Mouse (Mus musculus) kidney, postnatal 10 days (tissue): ENCODE data around the gene Rplp0.
A peak's percentile ranks its signal among the peaks of the same experiment; 100 is the strongest.

Experiments
- DNase-seq: peaks from one replicate; pipeline ENCODE4 v3.0.0; 2021; ENCODE audit warnings: mixed read lengths

Gene Rplp0

GRCm38 (mm10) chr5:115586166-115586565 is 26.9 kb downstream of the Rplp0 start:
- DNase-seq: no peak

DNA sequence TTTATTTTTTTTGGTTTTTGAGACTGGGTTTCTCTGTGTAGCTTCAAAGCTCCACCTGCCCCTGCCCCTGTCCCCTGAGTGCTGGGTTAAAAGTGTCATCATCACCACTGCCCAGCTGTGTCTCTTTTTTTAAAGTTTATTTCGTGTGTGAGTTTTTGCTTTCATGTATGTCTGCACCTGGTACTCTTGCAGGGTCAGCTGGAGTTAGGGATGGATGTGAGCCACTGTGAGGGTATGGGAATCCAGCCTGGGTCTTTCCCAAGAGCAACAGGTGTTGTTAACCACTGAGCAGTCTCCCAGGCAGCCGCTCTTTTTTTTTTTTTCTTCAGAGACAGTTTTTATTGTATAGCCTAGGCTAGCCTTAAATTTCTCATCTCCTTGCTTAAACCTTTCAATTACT is 27.5 kb downstream of the Rplp0 start:
- no peak for DNase-seq

DNA sequence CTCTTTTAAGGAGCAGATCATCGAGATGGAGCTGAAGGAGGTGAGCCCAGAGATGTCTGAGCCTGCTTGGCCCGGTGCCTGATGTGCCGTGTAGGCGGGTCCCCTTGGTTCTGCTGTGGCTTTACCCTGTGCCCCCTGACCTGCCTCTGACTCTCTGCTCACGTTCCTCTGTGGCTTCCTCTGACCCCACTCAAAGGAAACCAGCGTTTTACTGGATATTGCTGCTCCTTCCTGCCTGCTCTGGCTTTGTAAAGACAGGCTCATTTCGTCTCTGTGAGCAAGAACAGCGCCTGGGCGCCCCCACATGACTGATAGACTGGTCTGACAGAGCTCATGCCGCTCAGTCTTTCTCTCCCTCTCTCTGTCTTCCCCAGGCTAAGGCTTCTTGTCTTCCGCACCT is 31.8 kb downstream of the Rplp0 start:
- peak; percentile 52 for DNase-seq

DNA sequence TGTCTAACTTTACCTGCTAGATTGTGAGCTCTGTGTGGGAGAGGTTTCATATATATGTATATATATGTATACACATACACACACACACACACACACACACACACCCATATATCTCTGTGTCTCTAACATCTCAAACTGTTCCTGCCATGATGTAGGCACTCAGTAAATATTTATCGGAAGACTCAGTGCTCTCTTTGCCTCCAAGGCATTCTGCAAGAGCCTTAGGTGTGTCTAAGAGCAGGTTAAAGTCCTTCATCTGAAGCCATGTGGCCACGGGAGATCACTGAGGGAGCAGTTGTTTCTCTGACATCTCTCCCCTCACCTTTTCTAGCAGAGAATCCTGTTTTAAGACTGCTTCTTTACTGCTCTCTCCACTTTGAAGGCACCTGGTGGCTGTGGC is 32.2 kb downstream of the Rplp0 start:
- DNase-seq: no peak

GRCm38 (mm10) chr5:115603561-115603960 is 44.3 kb downstream of the Rplp0 start:
- no peak for DNase-seq

DNA sequence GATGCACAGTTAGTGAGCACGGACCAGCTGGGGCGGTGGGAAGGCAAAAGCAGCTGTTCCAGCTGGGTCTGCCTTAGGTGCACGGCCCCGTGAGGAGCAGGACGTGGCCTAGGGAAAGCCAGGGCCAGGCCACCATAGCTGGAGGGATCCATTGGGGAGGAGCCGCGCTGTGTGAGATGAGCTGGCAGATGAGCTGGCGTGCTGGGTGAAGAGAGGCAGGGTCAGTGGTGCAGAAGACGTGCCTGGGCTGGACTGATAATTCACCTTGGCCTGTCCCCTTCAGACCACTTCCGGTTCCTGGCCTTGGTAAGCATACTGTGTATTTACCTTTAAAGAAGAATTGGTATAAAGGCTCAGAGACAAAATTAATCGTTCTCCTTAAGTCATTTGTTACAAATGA is 52.3 kb downstream of the Rplp0 start:
- DNase-seq: no peak
